Mouse (Mus musculus): ENCODE results near the gene Stat4. TPM values are rescaled to one million over a fixed set of nuclear protein-coding genes. Genes with fewer than 3 reads are reported as not detected.

Stat4 gene
- total RNA-seq, 2 experiments from 2014 or later = 0.46 to 0.67 TPM

GRCm38 (mm10) chr1:52147431-52147830 is 160.5 kb downstream of the Stat4 start:
- no peak for DNase-seq

- DNase-seq = no peak
These were observed 161.2 kb downstream of the Stat4 start for GRCm38 (mm10) chr1:52148178-52148577.

GRCm38 (mm10) chr1:52148696-52149095 is 161.7 kb downstream of the Stat4 start:
- no peak for DNase-seq

GRCm38 (mm10) chr1:52149934-52150346 is 163.0 kb downstream of the Stat4 start:
- peak; percentile 73 to 76 for DNase-seq

GRCm38 (mm10) chr1:52150676-52151075 is 163.7 kb downstream of the Stat4 start:
- no peak for DNase-seq

GRCm38 (mm10) chr1:52151166-52151565 is 164.2 kb downstream of the Stat4 start:
- no peak for DNase-seq

GRCm38 (mm10) chr1:52152369-52152768 is 165.4 kb downstream of the Stat4 start:
- DNase-seq = no peak

- no peak for DNase-seq
These were observed 166.0 kb downstream of the Stat4 start for GRCm38 (mm10) chr1:52152936-52153335.

- no peak for DNase-seq
These were observed 167.9 kb downstream of the Stat4 start for GRCm38 (mm10) chr1:52154890-52155289.

GRCm38 (mm10) chr1:52156351-52156750 is 169.4 kb downstream of the Stat4 start:
- no peak for DNase-seq

Other genes with a start within 250 kb of the Stat4 start
- 10 to 100 TPM; 12.2 TPM for gene Myo1b, start 71.1 kb upstream of the Stat4 start, total RNA-seq (2021)
- gene Stat1, start 132.3 kb downstream of the Stat4 start, total RNA-seq (2021) = 10 to 100 TPM; 21.2 to 23.0 TPM
- 100 to 1,000 TPM; 391 to 407 TPM for gene Gls, start 246.1 kb downstream of the Stat4 start, total RNA-seq (2021)

Data from layer of hippocampus, postnatal 36 days (tissue).